Mouse (Mus musculus): ENCODE measurements around the gene Tesk2.
"Not testable (repeated sequence)": the region's sequence is repeated elsewhere in the genome, so short reads cannot be mapped to it uniquely, and the experiment has no call there.

Tesk2 gene

GRCm38 (mm10) chr4:116720343-116721097 lies at the start of gene Tesk2:
Tesk2 (plus strand) TSS chr4:116720948.
- DNase-seq (ENCODE audit: extremely low read depth, low read depth), result peak; percentile 100

DNA sequence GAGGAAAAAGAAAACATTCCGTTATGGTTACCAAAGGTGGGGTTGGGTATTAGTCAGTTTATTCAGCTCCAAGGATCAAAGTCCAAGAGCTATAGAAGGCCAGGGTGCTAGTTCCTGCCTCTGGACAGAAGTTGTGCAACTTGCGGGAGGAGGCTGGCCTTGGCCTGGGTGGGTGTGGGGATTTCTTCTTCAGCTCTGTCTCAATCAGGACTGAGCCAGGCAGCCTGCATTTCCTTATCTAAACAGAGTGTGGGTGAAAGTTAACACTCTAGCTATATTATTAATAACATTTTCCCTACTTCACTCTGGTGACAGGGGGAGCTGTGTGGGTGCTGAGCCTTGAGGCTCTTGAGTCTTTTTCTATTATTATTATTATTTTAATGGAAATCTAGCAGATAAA lies 48.0 kb upstream of the Tesk2 start:
- peak; percentile 58 for DNase-seq (ENCODE audit: extremely low read depth, low read depth)

DNA sequence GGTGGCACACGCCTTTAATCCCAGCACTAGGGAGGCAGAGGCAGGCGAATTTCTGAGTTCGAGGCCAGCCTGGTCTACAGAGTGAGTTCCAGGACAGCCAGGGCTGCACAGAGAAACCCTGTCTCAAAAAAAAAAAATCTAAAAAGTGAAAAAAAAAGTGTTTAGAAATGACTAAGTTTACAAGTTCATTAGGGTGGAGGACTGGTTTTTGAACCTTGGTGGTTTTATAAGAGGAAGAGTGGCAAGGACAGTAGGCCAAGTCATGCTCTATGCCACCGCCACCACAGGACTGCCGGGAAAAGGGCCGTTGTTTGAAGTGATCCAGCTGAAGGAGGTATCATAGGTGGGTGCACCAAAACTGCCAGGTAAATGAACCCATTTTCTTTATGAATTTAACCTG lies 46.0 kb upstream of the Tesk2 start:
- not testable (repeated sequence) for DNase-seq (ENCODE audit: extremely low read depth, low read depth)

DNA sequence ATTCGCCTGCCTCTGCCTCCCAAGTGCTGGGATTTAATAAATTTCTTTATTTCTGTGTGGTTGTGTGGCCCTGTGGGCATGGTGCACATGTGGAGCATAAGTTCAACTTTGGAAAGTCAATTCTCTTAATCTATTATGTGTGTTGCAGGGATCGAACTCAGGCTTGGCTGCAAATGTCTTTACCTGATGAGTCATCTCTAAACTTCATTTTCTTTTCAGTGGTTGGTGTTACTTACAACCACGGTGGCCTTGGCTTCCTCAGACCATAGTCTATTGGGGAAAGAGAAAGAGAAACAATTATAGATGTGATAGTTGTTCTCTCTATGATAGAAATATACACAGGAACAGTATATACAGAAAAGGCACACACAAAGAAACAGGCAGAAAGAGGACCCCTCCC lies 44.7 kb upstream of the Tesk2 start:
- no peak for DNase-seq (ENCODE audit: extremely low read depth, low read depth)

GRCm38 (mm10) chr4:116677808-116678207 lies 42.9 kb upstream of the Tesk2 start:
- DNase-seq (ENCODE audit: extremely low read depth, low read depth), result no peak

DNA sequence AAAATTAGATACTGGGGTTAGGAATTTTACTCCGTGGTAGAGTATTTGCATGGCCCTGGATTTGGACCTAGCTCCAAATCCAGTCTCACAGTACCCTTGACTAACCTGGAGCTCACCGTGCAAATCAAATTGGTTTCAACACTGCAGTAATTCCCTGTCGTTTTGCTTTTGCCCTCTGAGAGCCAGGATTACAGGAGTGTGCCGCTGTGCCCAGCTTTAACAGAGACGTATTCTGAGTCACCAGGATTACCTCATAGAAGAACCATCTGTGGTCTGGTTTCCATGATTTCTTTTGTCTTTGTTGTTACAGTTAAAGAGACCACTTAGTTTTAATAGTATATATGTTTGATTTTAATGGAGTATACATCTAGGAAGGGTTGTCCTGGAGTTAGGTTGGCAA lies 41.6 kb upstream of the Tesk2 start:
- DNase-seq (ENCODE audit: extremely low read depth, low read depth), result no peak

- not testable (repeated sequence) for DNase-seq (ENCODE audit: extremely low read depth, low read depth)
These were observed 40.2 kb upstream of the Tesk2 start for GRCm38 (mm10) chr4:116680521-116680920.

GRCm38 (mm10) chr4:116683957-116684356 lies 36.8 kb upstream of the Tesk2 start:
- DNase-seq (ENCODE audit: extremely low read depth, low read depth), result peak; percentile 43

GRCm38 (mm10) chr4:116684665-116685064 lies 36.1 kb upstream of the Tesk2 start:
- DNase-seq (ENCODE audit: extremely low read depth, low read depth), result no peak

DNA sequence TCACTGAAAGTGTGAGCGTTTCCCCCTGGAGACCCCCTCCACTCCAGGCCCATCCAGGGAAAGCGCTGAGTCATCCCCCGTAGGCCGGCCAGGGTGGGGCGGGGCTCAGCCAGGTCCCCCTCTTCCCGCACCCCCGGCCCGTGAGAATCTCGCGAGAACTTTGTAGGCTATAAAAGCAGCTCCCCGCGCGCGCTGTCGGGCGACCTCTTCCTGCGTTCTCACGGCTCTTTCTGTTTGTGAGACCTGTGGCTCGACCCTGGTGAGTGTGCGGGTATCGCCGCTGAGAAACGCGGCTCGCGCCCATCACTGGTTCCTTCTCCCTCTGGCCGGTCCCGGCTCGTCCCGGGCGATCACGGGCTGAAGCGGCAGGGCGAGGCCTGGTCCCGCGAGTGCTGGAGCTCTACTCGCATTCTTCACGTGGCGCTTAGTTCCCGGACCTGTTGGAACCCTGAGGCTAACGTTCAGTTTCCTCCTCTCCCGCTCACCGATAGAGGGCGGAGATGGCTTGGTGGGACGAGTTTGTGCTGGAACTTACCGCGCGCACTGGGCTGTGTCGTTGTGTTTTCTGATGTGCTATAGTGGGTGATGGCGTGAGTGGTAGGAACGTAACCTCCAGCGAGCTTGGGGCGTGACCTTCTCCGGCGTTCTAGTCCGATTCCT lies 35.2 kb upstream of the Tesk2 start, which contains the start of gene Prdx1:
Prdx1 (plus strand) TSS at position 143 of the 660 bp plus-strand sequence.
- peak; percentile 83 for DNase-seq (ENCODE audit: extremely low read depth, low read depth)

DNA sequence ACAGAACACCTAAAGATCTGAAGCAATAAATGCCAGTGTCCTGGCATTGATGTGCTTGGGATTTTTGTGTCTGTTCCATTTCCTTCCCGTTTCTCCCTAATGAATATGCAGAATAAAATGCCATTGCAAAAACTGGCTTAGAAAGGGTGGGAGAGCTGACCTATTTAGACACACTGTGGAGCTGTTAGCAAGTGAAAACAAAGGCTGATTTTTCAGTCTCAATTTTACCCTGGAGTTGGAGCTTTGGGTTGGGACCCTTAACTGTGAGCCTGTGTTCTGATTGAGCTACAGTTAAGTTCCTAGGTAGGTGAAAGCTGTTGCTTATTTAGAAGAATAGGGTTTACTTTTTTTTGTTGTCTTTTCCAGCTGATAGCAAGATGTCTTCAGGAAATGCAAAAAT lies 33.7 kb upstream of the Tesk2 start:
- DNase-seq (ENCODE audit: extremely low read depth, low read depth), result no peak

GRCm38 (mm10) chr4:116689309-116689876 lies 31.4 kb upstream of the Tesk2 start:
- DNase-seq (ENCODE audit: extremely low read depth, low read depth), result no peak

DNA sequence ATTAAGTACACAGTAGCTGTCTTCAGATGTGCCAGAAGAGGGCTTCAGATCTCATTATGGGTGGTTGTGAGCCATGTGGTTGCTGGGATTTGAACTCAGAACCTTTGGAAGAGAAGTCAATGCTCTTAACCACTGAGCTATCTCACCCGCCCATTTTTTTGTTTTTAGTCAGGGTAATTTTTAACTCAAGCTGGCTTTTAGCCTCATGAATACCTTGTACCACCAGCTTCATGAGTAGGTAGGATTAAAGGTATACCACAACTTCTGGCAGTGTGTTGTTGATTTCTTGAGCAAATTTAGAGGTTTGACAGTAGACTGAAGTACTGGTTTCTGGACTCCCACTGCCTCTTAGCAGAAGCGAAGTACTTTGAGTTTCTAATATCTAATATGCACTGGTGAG lies 28.6 kb upstream of the Tesk2 start:
- no peak for DNase-seq (ENCODE audit: extremely low read depth, low read depth)

- no peak for DNase-seq (ENCODE audit: extremely low read depth, low read depth)
These were observed 27.0 kb upstream of the Tesk2 start for GRCm38 (mm10) chr4:116693785-116694184.

DNA sequence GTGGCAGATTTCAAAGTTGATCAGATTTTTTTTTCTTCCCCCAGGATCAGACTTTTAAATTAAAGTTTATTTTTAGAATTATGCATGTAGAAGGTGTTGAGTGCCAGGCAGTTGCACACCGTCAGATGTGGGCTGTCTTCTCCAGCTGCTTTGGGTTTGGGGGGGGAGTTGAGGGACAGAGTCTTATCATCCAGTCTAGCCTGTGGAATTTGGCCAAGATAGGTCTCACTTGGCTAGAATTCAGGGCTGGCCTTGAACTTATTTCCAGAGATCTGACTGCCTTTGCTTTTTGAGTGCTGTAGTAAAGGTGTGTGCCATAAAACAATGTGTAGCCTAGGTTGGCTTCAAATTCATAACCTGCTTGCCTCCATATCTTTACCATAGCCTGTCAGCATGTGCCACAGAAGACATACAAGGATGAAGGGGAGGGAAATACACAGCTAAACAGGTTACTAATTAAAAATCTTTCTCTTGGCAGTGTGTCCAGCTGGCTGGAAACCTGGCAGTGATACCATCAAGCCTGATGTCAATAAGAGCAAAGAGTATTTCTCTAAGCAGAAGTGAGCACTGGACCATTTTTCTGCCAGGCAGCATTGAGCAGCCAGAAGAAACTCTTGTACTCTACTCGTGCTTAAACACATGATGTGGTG lies 21.9 kb upstream of the Tesk2 start:
- no peak for DNase-seq (ENCODE audit: extremely low read depth, low read depth)

DNA sequence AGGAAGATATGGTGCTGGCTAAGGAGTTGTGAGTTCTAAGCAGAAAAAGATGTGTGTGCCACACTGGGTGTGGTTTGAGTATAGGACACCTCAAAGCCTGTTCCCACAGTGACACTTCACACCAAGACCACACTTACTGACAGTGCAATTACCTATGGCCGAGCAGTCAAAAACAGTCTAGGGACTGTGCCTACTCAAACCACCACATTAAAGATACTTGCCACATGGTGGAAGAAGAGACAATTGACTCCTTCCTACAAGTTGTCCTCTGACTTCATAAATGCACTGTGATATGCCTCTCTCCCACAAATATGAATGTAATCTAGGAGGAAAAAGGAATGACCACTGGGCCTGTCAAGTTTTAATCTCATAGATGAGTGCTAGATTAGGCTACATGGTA lies 19.8 kb upstream of the Tesk2 start:
- no peak for DNase-seq (ENCODE audit: extremely low read depth, low read depth)

- DNase-seq (ENCODE audit: extremely low read depth, low read depth), result peak; percentile 62
These were observed 16.9 kb upstream of the Tesk2 start for GRCm38 (mm10) chr4:116703804-116704203.

GRCm38 (mm10) chr4:116707666-116708065 lies 13.1 kb upstream of the Tesk2 start:
- DNase-seq (ENCODE audit: extremely low read depth, low read depth), result no peak

- peak; percentile 99 for DNase-seq (ENCODE audit: extremely low read depth, low read depth)
These were observed 12.5 kb upstream of the Tesk2 start, which contains the start of the genes Mmachc and Ccdc163 for GRCm38 (mm10) chr4:116708201-116708764. Mmachc (minus strand) TSS chr4:116708406. Ccdc163 (plus strand) TSS chr4:116708509.

- no peak for DNase-seq (ENCODE audit: extremely low read depth, low read depth)
These were observed 11.9 kb upstream of the Tesk2 start for GRCm38 (mm10) chr4:116708791-116709390.

GRCm38 (mm10) chr4:116710154-116710553 lies 10.6 kb upstream of the Tesk2 start:
- DNase-seq (ENCODE audit: extremely low read depth, low read depth), result no peak

Data from MEL-GATA-1-ER (cell line).